Mouse (Mus musculus) liver, postnatal 0 days (tissue): ENCODE measurements around the gene Pcbp1.

Source experiments
- CTCF ChIP-seq: sonication (generic); IDR thresholded peaks from 2 replicates; pipeline ENCODE4 v1.5.1; 2016; ENCODE audit warnings: antibody characterized with exemption, low read depth
- EP300 ChIP-seq: IDR thresholded peaks from 2 replicates; pipeline ENCODE4 v1.6.1; 2016; ENCODE audit warnings: antibody characterized with exemption, low read depth, mild to moderate bottlenecking

- TF ChIP-seq EP300 (no peak), CTCF (no peak)
Observed at GRCm38 (mm10) chr6:86485943-86486640, 40.0 kb downstream of the Pcbp1 start.
